15 mouse cellular contexts compared by ENCODE assay signal in the genomic region with DNA sequence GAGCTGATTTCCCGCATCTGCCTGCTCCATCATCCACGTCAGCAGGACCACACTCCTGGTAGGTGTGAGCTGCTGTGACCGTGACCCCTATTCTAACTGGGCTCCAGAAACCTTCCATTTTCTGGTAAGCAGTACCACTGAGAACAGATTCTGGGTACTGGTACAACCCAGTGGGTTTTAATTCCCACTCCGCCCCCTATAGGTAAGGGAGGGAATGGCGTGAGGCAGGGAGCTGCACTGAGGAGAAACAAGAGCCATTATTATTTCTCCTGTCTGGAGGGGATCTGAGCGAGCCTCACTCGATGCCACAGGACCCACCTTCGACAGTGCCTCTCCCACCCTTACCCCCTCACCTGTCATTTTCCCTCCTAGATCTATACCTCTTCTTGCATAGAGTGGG.
DNase-seq lines count a peak whose midpoint lies in the region; ATAC-seq and TF ChIP-seq lines count a peak whose summit lies in the region.
"Had no signal": no experiment of that assay in that cellular context is flagged by ENCODE, and none has a peak within 500 bp of the region (broad histone marks: within the 10 kb centered on the region; RNA-seq: fewer than 3 reads in every experiment).

No protein-coding gene starts in this region.

- H3K4me1 ChIP-seq in heart, postnatal 0 days (ENCODE audit: control insufficient read depth, insufficient read depth): no peaks in the 10 kb centered on the region
- peaks cover 25% of the 10 kb centered on the region for H3K4me1 ChIP-seq in heart, embryonic 10.5 days
- peaks cover under 1% of the 10 kb centered on the region for H3K4me1 ChIP-seq in lung, adult 2 months (ENCODE audit: control insufficient read depth, insufficient read depth, low read length)
- peaks cover 6% of the 10 kb centered on the region; the same call in 1 of the 2 replicates for H3K4me1 ChIP-seq in small intestine, adult 2 months (ENCODE audit: control insufficient read depth, insufficient read depth, insufficient read length, low read length)
- H3K4me1 ChIP-seq: liver, embryonic 15.5 days had no signal

- H3K9ac ChIP-seq in heart, postnatal 0 days (replicated peaks; ENCODE audit: low read depth, low read length): no peak overlapping the region
- H3K9ac ChIP-seq: heart, embryonic 12.5 days; hindbrain, embryonic 14.5 days; liver, embryonic 15.5 days had no signal

- H3K27ac ChIP-seq in heart, postnatal 0 days (ENCODE audit: low read depth): no peak overlapping the region
- no peak overlapping the region for H3K27ac ChIP-seq in heart, embryonic 10.5 days
- H3K27ac ChIP-seq in small intestine, adult 2 months (ENCODE audit: insufficient read depth, low read depth, low read length): no peak overlapping the region
- H3K27ac ChIP-seq: embryonic facial prominence, embryonic 10.5 days; forebrain, embryonic 10.5 days; hindbrain, embryonic 14.5 days; liver, embryonic 15.5 days; midbrain, embryonic 10.5 days had no signal

- TF ChIP-seq POLR2A in lung, adult 2 months (IDR thresholded peaks at IDR 0.05; ENCODE audit: borderline replicate concordance, extremely low read depth, low read depth, low read length): no peak
- TF ChIP-seq POLR2A in small intestine, adult 2 months (IDR thresholded peaks at IDR 0.05; ENCODE audit: low read depth, low read length): no peak

- H3K27me3 ChIP-seq in heart, postnatal 0 days (ENCODE audit: control insufficient read depth, insufficient read depth, low read length): no peaks in the 10 kb centered on the region
- H3K27me3 ChIP-seq in heart, embryonic 10.5 days (ENCODE audit: insufficient read depth, poor library complexity, severe bottlenecking): peaks cover 35% of the 10 kb centered on the region
- H3K27me3 ChIP-seq in small intestine, adult 2 months (ENCODE audit: control insufficient read depth, insufficient read depth, low read length): no peaks in the 10 kb centered on the region
- H3K27me3 ChIP-seq: liver, embryonic 15.5 days had no signal

- H3K4me2 ChIP-seq in heart, postnatal 0 days (ENCODE audit: low read depth, low read length): no peak overlapping the region
- H3K4me2 ChIP-seq: heart, embryonic 12.5 days; hindbrain, embryonic 14.5 days; liver, embryonic 15.5 days had no signal

- no peak for DNase-seq in heart, postnatal 0 days (ENCODE audit: low spot score)
- no peak for DNase-seq in heart, embryonic 10.5 days (ENCODE audit: low spot score)
- peak; percentile 9 for DNase-seq in lung, adult 2 months
- no peak for DNase-seq in lung, postnatal 25 days (ENCODE audit: low spot score)
- peak; percentile 42 for DNase-seq in ZHBTc4 (ENCODE audit: low read depth, low spot score)
- no peak for DNase-seq in retina, embryonic 14.5 days (ENCODE audit: low spot score)
- no peak for DNase-seq in cerebellum, adult 9-10 months
- DNase-seq: cerebellum, adult 11-12 months had no signal

- no peaks in the 10 kb centered on the region for H3K9me3 ChIP-seq in heart, postnatal 0 days (replicated peaks; ENCODE audit: control insufficient read depth, low read length)
- no peaks in the 10 kb centered on the region for H3K9me3 ChIP-seq in heart, embryonic 10.5 days
- H3K9me3 ChIP-seq: embryonic facial prominence, embryonic 10.5 days; forebrain, embryonic 10.5 days; heart, embryonic 12.5 days; liver, embryonic 15.5 days; midbrain, embryonic 10.5 days had no signal

- WGBS in heart, postnatal 0 days: 84% methylated on average over 8 of the region's 8 CpGs
- 78% methylated on average over 8 of the region's 8 CpGs for WGBS in heart, embryonic 10.5 days
- WGBS in lung, adult 2 months: 95% methylated on average over 8 of the region's 8 CpGs
- WGBS in small intestine, adult 2 months: 96% methylated on average over 8 of the region's 8 CpGs

- no peak overlapping the region for H3K4me3 ChIP-seq in heart, postnatal 0 days (ENCODE audit: low read depth, low read length)
- H3K4me3 ChIP-seq in heart, embryonic 10.5 days: no peak overlapping the region
- no peak overlapping the region for H3K4me3 ChIP-seq in lung, adult 2 months (replicated peaks; ENCODE audit: extremely low read depth, low read depth, low read length)
- no peak overlapping the region for H3K4me3 ChIP-seq in small intestine, adult 2 months (ENCODE audit: low read depth, low read length)
- H3K4me3 ChIP-seq: embryonic facial prominence, embryonic 10.5 days; forebrain, embryonic 10.5 days; heart, embryonic 12.5 days; liver, embryonic 15.5 days; midbrain, embryonic 10.5 days had no signal

- TF ChIP-seq CTCF in heart, postnatal 0 days (IDR thresholded peaks at IDR 0.05; ENCODE audit: low read depth): peak; percentile 19; the same call in 1 of the 2 replicates
- TF ChIP-seq CTCF in lung, adult 2 months (IDR thresholded peaks at IDR 0.05; ENCODE audit: insufficient read depth, low read length): peak; percentile 9; the same call in 1 of the 2 replicates
- TF ChIP-seq CTCF in small intestine, adult 2 months (IDR thresholded peaks at IDR 0.05; ENCODE audit: extremely low read depth, insufficient read length, insufficient replicate concordance, low read depth, low read length): peak; percentile 28; the same call in 1 of the 2 replicates

- H3K36me3 ChIP-seq in heart, postnatal 0 days (replicated peaks; ENCODE audit: control insufficient read depth, insufficient read depth, low read length): no peaks in the 10 kb centered on the region
- no peaks in the 10 kb centered on the region for H3K36me3 ChIP-seq in heart, embryonic 10.5 days
- no peaks in the 10 kb centered on the region for H3K36me3 ChIP-seq in small intestine, adult 2 months (ENCODE audit: control insufficient read depth, insufficient read depth, low read length)
- H3K36me3 ChIP-seq: embryonic facial prominence, embryonic 10.5 days; forebrain, embryonic 10.5 days; heart, embryonic 12.5 days; liver, embryonic 15.5 days; midbrain, embryonic 10.5 days had no signal

- no peak for TF ChIP-seq EP300 in heart, postnatal 0 days (IDR thresholded peaks at IDR 0.05; ENCODE audit: low read depth)

- no peak for ATAC-seq in heart, postnatal 0 days (ENCODE audit: insufficient read depth, low read depth)

Comparison
In these comparisons a context has a peak if more than half of its experiments do, and no peak if none do; other contexts are left out.
1. DNase-seq: peak in lung, adult 2 months (single experiment) and ZHBTc4 (single experiment); none in heart, postnatal 0 days (single experiment), heart, embryonic 10.5 days (single experiment), lung, postnatal 25 days (single experiment), retina, embryonic 14.5 days (single experiment) and cerebellum, adult 9-10 months (single experiment).
2. Peak in every context shown above with its lines, with median percentiles within 50 percentile points of each other: CTCF ChIP-seq.